Comparison of ENCODE assay signal across 8 mouse cellular contexts in the genomic region with DNA sequence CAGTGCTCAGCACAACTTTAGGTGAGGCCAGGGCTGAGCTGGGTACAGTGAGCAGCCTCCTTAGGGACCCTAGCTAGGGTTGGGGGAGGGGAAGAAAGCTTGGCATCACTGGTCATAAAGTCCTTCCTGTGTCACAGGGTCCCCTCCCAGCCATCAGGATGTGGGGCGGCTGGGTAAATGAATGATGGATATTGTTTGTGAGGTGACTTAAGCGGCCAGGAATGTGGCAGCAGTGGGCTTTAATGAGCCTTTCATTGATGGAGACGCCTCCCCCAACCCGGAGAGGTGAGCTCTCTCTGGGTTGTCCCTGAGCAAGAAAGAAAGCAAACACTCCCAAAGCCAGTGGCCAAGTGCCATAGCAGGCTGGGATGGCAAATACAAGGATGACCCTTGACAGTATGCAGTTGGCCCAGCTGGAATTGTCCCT. TPM values are rescaled to one million over a fixed set of nuclear protein-coding genes. Genes with fewer than 3 reads are reported as not detected.
A peak's percentile ranks its signal among the peaks of the same experiment; 100 is the strongest.
DNase-seq lines count a peak whose midpoint lies in the region; ATAC-seq lines count a peak whose summit lies in the region.

No protein-coding gene starts in this region.

- no peaks in the 10 kb centered on the region for H3K9me3 ChIP-seq in heart, embryonic 10.5 days
- H3K9me3 ChIP-seq in kidney, embryonic 14.5 days (ENCODE audit: control insufficient read depth, low read length): no peaks in the 10 kb centered on the region
- no peaks in the 10 kb centered on the region for H3K9me3 ChIP-seq in midbrain, embryonic 10.5 days (replicated peaks)

- no peak overlapping the region; the same call in 1 of the 2 replicates for H3K4me2 ChIP-seq in kidney, embryonic 14.5 days (replicated peaks; ENCODE audit: low read depth, low read length)

- H3K4me3 ChIP-seq in heart, embryonic 10.5 days: peak overlapping the region; percentile 6; the same call in 1 of the 2 replicates
- H3K4me3 ChIP-seq in kidney, embryonic 14.5 days (ENCODE audit: low read length): no peak overlapping the region
- no peak overlapping the region for H3K4me3 ChIP-seq in midbrain, embryonic 10.5 days

- WGBS in heart, embryonic 10.5 days: 29% methylated on average over 4 of the region's 4 CpGs
- 5% methylated on average over 4 of the region's 4 CpGs for WGBS in kidney, embryonic 14.5 days
- WGBS in midbrain, embryonic 10.5 days: 40% methylated on average over 4 of the region's 4 CpGs

- peak; percentile 98 for DNase-seq in heart, adult 11 months
- no peak for DNase-seq in heart, adult 8-10 months (ENCODE audit: low spot score)
- DNase-seq in heart, embryonic 10.5 days (ENCODE audit: low spot score): no peak
- no peak for DNase-seq in midbrain, embryonic 10.5 days (ENCODE audit: low spot score)
- DNase-seq in T-cell, adult 2 months (ENCODE audit: low spot score): no peak
- DNase-seq in thymus, adult 18-20 months: no peak

- ATAC-seq in kidney, embryonic 14.5 days (ENCODE audit: low FRiP score, low TSS enrichment): peak; percentile 69
- ATAC-seq in granulocyte monocyte progenitor cell, adult 5-6 weeks (replicated peaks; ENCODE audit: poor library complexity, severe bottlenecking): no peak

- peaks cover 10% of the 10 kb centered on the region for H3K36me3 ChIP-seq in heart, embryonic 10.5 days
- peaks cover 10% of the 10 kb centered on the region; the same call in 1 of the 2 replicates for H3K36me3 ChIP-seq in kidney, embryonic 14.5 days (ENCODE audit: control insufficient read depth, insufficient read depth, low read length)
- peaks cover 49% of the 10 kb centered on the region for H3K36me3 ChIP-seq in midbrain, embryonic 10.5 days

- H3K4me1 ChIP-seq in heart, embryonic 10.5 days: peaks cover 82% of the 10 kb centered on the region
- H3K4me1 ChIP-seq in kidney, embryonic 14.5 days (ENCODE audit: control insufficient read depth, insufficient read depth, low read length): peaks cover 60% of the 10 kb centered on the region
- H3K4me1 ChIP-seq in midbrain, embryonic 10.5 days: peaks cover 57% of the 10 kb centered on the region

- peak overlapping the region; percentile 35; the same call in 1 of the 2 replicates for H3K9ac ChIP-seq in kidney, embryonic 14.5 days (ENCODE audit: low read depth, low read length)

- peak overlapping the region; percentile 88 for H3K27ac ChIP-seq in heart, embryonic 10.5 days
- peak overlapping the region; percentile 89 for H3K27ac ChIP-seq in kidney, embryonic 14.5 days (ENCODE audit: low read depth, low read length)
- peak overlapping the region; percentile 75 for H3K27ac ChIP-seq in midbrain, embryonic 10.5 days (replicated peaks)

- no peaks in the 10 kb centered on the region for H3K27me3 ChIP-seq in heart, embryonic 10.5 days (ENCODE audit: insufficient read depth, poor library complexity, severe bottlenecking)
- H3K27me3 ChIP-seq in kidney, embryonic 14.5 days (ENCODE audit: control insufficient read depth, insufficient read depth, low read length): no peaks in the 10 kb centered on the region
- H3K27me3 ChIP-seq in midbrain, embryonic 10.5 days (ENCODE audit: low read depth, poor library complexity, severe bottlenecking): no peaks in the 10 kb centered on the region

RNA-seq across cellular contexts. Expression of a gene that starts 38.3 kb away (rescaled TPM):
- 10 to 100 TPM; 57.8 to 82.0 (median 75.8) TPM for total RNA-seq in heart, adult 8-10 months (2022)
- polyA plus RNA-seq in heart, embryonic 10.5 days (2016; fragmentation: Nextera tagmentation; extraction: Ambion mirVana): 319 and 371 TPM in 2 replicates
- 176 and 239 TPM in 2 replicates for polyA plus RNA-seq in kidney, embryonic 14.5 days (2014; fragmentation: Nextera tagmentation; extraction: Ambion mirVana)
- polyA plus RNA-seq in midbrain, embryonic 10.5 days (2016; fragmentation: Nextera tagmentation; extraction: Ambion mirVana): 236 and 239 TPM in 2 replicates
- total RNA-seq in granulocyte monocyte progenitor cell, adult 5-6 weeks (2014; fragmentation: Nextera tagmentation): 85.8 and 94.3 TPM in 2 replicates
- total RNA-seq in granulocyte monocyte progenitor cell, adult 5-6 weeks (2017): 40.2 and 47.1 TPM in 2 replicates

RNA-seq across cellular contexts. Expression of a gene that starts 42.7 kb away (rescaled TPM):
- total RNA-seq in heart, adult 8-10 months (2022): under 1 TPM; 0.12 to 0.32 (median 0.23) TPM
- polyA plus RNA-seq in heart, embryonic 10.5 days (2016; fragmentation: Nextera tagmentation; extraction: Ambion mirVana): 0.20 and 0.34 TPM in 2 replicates
- polyA plus RNA-seq in kidney, embryonic 14.5 days (2014; fragmentation: Nextera tagmentation; extraction: Ambion mirVana): 0.51 and 0.64 TPM in 2 replicates
- 0.15 and 0.31 TPM in 2 replicates for polyA plus RNA-seq in midbrain, embryonic 10.5 days (2016; fragmentation: Nextera tagmentation; extraction: Ambion mirVana)
- total RNA-seq in granulocyte monocyte progenitor cell, adult 5-6 weeks (2014; fragmentation: Nextera tagmentation): not detected in 2 replicates
- 0.13 TPM in 1 of 2 replicates, not detected in the other for total RNA-seq in granulocyte monocyte progenitor cell, adult 5-6 weeks (2017)

RNA-seq across cellular contexts. Expression of a gene that starts 57.8 kb away (rescaled TPM):
- total RNA-seq in heart, adult 8-10 months (2022): 100 to 1,000 TPM; 152 to 167 (median 158) TPM
- 289 and 329 TPM in 2 replicates for polyA plus RNA-seq in heart, embryonic 10.5 days (2016; fragmentation: Nextera tagmentation; extraction: Ambion mirVana)
- 458 and 497 TPM in 2 replicates for polyA plus RNA-seq in kidney, embryonic 14.5 days (2014; fragmentation: Nextera tagmentation; extraction: Ambion mirVana)
- polyA plus RNA-seq in midbrain, embryonic 10.5 days (2016; fragmentation: Nextera tagmentation; extraction: Ambion mirVana): 402 and 429 TPM in 2 replicates
- 474 TPM in 2 replicates for total RNA-seq in granulocyte monocyte progenitor cell, adult 5-6 weeks (2014; fragmentation: Nextera tagmentation)
- total RNA-seq in granulocyte monocyte progenitor cell, adult 5-6 weeks (2017): 400 and 462 TPM in 2 replicates

RNA-seq across cellular contexts. Expression of a gene that starts 58.0 kb away (rescaled TPM):
- 1 to 10 TPM in 1 of 4 experiments, under 1 TPM in 3; 0.50 to 1.1 (median 0.74) TPM for total RNA-seq in heart, adult 8-10 months (2022)
- polyA plus RNA-seq in heart, embryonic 10.5 days (2016; fragmentation: Nextera tagmentation; extraction: Ambion mirVana): 9.9 and 14.3 TPM in 2 replicates
- polyA plus RNA-seq in kidney, embryonic 14.5 days (2014; fragmentation: Nextera tagmentation; extraction: Ambion mirVana): 9.8 and 12.6 TPM in 2 replicates
- 7.9 and 11.4 TPM in 2 replicates for polyA plus RNA-seq in midbrain, embryonic 10.5 days (2016; fragmentation: Nextera tagmentation; extraction: Ambion mirVana)
- 46.1 and 62.3 TPM in 2 replicates for total RNA-seq in granulocyte monocyte progenitor cell, adult 5-6 weeks (2014; fragmentation: Nextera tagmentation)
- total RNA-seq in granulocyte monocyte progenitor cell, adult 5-6 weeks (2017): 42.4 and 48.7 TPM in 2 replicates
